Mouse (Mus musculus): ENCODE data around the gene Bglap3.

Bglap3 gene

DNA sequence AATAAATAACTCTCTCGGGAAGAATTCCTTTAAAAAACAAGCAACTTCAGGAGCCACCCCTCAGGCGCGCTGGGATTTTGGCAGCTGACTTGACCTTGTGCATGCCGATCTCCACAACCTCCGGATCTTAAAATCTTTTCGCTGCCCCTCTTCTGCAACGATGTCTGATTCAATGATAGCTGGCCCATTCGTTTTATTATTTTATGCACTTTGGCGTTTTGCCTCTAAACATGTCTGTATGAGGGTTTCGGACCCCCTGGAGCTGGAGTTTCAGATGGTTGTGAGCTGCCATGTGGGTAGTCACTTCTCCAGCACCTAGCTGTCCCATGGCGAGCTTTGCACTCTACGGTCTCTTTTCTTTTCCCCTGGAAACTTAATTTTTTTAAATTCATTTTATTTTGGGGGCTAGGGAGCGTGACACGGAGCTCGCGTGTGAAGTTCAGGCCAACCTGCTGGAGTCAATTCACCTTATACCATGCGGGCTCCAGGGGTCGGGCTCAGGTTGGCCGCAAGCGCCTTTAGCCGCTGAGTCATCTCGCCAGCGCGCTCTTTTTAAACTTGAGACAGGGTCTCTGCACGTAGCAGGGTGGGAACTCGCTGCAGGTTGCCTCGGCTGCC is 37.0 kb downstream of the Bglap3 start:
- no peak for DNase-seq (ENCODE audit: inconsistent ontology term)

- DNase-seq (ENCODE audit: inconsistent ontology term) = no peak
Measured at GRCm38 (mm10) chr3:88334902-88335435, 37.6 kb downstream of the Bglap3 start.

- DNase-seq (ENCODE audit: inconsistent ontology term) = no peak
Measured at GRCm38 (mm10) chr3:88334029-88334658, 38.4 kb downstream of the Bglap3 start.

- no peak for DNase-seq (ENCODE audit: inconsistent ontology term)
Measured at GRCm38 (mm10) chr3:88331282-88331681, 41.3 kb downstream of the Bglap3 start.

GRCm38 (mm10) chr3:88328956-88329355 is 43.6 kb downstream of the Bglap3 start:
- no peak for DNase-seq (ENCODE audit: inconsistent ontology term)

DNA sequence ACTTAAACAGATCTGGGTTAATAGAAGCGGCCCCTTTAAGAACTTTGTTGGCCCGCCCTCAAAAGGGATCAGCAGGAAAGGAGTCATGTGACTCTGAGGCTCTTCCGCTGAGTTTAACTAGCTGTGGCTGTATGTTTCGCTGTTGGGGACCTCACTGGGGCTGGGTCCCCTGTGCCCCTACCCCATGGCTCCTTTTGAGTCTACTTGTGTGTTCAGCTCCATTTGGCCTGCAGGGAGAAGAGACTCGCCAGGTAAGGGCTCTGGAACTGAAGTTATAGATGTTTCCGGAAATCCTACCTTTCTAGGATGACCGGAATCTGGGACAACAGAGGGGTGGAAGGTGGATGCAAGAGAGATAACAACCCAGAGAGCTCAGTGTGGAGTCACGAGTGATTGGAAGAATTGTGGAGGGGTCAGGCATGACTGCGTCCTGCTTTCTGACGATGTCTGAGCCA is 47.6 kb downstream of the Bglap3 start, which contains the start of gene Glmp:
Gene Glmp (plus strand): TSS at position 73 of the 455 bp plus-strand sequence.
- peak; percentile 54 for DNase-seq (ENCODE audit: inconsistent ontology term)

All from Muller cell, postnatal 12 days (primary cell).